Mouse (Mus musculus): ENCODE results near the gene Golm1.
"Not testable (repeated sequence)": the region's sequence is repeated elsewhere in the genome, so short reads cannot be mapped to it uniquely, and the experiment has no call there.

Gene Golm1

DNA sequence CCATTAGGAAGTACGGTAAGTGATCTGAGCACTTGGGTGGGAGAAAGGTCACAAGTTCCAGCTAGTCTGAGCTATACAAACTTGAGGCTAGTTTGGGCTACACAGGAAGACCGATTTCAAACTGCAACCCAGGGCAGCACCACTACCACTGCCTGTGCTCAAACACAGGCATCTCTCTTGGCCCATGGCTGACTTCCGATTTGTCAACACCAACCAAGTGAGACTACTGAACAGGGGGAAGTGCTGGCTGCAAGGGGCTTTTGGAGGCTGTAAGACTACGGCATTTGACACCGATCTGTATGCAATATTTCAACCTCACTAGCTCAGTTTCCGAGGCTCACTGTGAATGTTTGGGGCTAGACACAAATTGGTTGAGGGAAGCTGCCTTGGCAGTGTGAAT lies 28.1 kb downstream of the Golm1 start:
- no peak for DNase-seq (ENCODE audit: low spot score)

DNA sequence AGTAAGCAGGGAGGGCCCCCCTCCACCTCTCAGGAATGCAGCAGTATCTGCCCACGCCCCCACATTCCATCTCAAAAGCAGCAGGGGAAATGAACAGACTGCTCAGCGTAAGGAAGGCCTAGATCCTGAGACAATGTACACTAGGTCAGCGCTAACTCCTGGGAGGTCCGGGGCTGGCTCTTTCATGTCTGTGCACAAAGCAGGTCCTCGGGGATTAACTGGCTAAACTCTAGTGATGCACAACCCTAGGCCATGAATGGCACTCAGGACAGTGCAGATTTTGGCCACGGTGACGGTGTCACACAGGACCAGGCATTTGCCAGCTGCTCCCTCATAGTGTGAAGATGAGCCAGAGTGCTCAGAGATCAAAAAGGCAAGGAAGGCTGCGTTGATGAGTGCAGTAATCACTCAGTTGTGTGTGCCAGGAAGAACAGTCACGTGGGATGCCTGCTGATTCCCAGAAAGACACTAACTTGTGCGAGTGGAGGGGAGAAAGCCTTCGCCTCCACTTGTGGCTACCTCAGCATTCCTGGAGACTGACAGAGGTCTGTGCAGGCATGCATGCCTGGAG lies 28.9 kb downstream of the Golm1 start:
- DNase-seq (ENCODE audit: low spot score): no peak

DNA sequence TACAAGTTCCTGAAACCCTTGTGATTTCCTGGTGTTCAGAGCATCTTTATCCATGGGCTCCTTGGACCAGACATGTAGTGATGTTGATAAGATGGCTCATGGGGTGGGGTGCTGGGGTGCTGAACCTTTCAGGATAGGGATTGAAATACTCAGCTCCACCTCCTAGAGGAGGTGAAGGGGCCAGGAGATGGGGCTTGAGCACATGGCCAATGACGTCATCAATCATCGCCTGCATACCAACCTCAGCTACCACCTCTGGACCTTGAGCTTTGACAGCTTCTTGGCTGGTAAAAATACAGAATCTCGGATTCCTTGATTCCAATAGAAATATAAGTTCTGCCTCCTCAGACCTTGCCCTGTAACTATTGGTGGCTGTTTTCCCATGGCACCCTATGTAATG lies 30.1 kb downstream of the Golm1 start:
- DNase-seq (ENCODE audit: low spot score): no peak

DNA sequence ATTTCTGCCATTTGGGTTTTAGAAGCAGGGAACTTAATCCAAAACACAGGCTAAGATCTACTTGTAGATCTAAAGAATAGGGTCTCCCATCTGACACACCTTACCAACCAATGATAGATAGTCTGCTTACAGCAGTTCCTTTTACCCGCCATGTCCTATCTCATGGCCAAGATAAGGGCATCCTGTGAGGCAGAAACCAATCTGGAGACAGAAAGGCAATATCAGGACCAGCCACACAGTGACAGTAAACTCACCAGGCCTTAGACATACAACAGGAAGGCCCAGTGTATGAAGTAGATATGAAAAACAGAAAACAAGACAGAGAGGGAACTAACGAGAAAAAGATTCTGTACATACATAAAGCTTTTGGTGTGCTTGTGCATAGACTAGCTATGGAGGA lies 32.8 kb downstream of the Golm1 start:
- DNase-seq (ENCODE audit: low spot score): no peak

DNA sequence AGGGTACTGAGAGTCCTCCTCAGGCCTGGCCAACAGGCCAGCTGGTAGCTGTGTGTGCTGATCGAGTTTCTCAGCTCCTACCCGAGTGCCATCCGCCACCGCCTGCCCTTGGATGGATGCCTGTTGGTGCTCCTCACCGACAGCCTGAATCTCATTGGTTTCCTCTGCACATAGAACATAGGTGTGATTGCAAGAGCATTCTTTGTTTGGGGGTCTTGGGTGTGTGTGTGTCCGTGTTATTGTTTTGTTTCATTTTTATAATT lies 35.5 kb downstream of the Golm1 start:
- DNase-seq (ENCODE audit: low spot score): no peak

DNA sequence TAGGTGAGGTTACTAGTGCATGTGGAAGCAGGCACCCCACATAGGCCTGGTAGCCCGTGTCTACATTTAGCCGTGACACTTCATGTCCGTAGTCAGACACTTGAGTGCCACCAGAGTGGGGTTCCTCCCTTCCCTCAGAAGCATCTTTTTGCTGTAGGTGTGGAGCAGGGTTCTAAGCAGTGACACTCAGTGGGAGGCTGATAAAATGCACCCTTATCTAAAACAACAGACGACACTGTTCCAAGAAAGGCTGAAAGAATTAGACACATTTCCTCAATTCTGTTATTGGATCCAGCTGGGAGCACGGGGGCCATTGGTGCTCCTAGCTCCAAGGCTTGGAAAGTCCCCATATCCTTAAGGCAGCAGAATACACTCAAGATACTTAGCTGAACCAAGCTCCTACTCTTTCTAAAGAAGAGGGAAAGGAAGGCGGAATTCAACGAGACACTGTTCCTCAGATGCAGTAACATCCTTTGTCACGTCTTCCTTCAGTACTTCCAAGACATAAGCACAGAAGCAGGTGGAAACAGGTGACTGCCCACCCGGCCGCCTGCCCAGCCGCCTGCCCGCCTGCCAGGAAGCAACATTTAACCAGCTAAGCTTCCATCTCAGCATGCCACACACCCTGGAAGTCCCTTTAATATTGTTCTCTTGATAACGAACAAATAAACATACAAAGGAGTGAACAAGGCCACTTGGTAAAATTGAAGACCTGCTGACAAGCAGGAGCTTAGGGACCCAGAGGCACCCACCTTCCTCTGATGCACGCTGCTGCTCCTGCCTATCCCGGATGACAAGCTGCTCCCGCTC lies 36.0 kb downstream of the Golm1 start:
- no peak for DNase-seq (ENCODE audit: low spot score)

DNA sequence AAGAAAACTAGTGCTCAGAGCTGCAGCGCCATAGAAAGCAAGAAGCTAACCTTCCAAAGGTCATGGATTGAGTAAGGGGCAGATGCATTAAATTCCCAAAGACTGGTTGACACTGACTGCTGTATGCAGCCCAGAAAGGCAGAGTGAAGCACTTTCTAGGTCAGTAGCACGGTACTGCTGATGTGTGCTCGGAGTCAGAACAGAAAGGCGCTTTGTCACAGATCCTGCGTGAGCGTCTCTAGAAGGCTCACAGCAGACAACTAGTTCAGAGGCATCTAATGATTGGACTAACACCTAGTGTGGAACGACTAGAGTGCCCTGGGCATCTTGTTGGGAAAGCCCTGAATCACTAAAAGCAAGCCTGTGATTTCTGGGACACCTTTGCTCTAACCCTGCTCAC lies 37.8 kb downstream of the Golm1 start:
- DNase-seq (ENCODE audit: low spot score): no peak

DNA sequence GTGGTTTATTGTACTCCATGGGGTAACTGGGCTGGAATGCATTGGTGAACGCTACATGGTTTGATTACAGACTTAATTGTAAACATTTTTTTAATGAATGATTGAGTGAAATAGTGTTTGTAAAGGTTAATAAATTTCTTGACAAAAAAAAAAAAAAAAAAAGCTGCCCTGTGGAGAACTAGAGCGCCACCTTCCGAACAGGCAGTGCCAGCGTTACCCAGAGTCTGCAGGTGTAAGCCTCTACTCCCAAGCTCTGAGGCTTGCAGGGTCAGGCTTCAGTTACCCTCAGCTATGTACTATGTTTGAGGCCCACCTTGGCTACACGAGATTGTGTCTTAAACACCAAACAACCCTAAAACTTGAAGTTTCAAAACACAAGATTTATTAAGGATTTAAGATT lies 41.0 kb downstream of the Golm1 start:
- no peak for DNase-seq (ENCODE audit: low spot score)

DNA sequence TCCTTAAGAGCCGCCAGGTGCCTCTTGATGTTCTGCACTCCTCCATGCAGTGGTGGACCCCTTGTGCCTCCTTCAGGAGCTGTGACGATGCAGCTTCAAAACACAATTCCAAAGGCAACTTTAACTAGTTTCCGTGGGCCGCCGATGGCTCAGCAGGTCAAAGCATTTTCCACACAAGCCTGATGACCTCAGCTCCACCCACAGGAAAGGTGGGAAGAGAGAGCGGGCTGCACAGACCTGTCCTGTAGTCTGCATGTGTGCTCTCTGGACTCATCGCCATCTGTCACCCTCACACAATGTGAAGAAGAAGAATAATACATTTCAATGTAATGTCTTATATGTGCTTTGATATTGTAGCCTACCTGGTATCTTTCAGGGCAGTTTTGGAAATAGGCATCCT lies 48.9 kb downstream of the Golm1 start:
- no peak for DNase-seq (ENCODE audit: low spot score)

DNA sequence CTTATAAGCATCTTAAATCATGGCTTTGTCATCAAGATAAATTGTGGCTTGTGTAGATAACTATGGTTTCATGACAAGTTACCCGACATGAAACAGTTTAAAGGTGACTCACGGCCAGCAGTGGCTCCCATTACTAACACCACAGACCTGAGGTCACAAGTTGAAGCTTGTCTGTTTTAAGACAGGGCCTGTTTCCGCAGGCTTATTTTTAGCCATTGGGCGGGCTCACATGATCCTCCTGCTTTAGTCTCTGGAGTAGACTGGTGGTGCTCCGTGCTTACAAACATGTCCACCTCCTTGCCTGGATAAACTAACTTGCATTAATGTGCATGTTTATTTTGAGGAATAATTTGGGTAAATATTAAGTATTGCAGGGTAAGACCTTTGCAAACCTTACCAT lies 50.7 kb downstream of the Golm1 start:
- DNase-seq (ENCODE audit: low spot score): no peak

DNA sequence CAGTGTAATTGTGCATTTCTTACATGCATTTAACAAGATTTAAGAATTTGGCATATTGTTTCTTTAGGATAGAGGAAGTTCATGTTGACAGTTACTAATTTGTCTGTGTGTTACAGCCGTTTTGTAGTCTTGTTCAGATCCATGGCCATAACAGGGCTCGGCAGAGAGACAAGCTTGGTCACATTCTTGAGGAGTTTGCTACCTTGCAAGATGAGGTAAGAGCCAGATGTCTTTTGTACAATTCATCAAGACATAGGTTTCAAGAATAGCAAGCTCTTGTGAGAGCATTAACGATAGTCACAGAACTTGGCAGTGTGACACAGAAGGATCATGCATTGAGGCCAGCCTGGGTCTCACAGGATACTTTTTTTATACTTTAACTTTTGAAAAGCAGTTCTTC lies 51.2 kb downstream of the Golm1 start:
- DNase-seq (ENCODE audit: low spot score): no peak

DNA sequence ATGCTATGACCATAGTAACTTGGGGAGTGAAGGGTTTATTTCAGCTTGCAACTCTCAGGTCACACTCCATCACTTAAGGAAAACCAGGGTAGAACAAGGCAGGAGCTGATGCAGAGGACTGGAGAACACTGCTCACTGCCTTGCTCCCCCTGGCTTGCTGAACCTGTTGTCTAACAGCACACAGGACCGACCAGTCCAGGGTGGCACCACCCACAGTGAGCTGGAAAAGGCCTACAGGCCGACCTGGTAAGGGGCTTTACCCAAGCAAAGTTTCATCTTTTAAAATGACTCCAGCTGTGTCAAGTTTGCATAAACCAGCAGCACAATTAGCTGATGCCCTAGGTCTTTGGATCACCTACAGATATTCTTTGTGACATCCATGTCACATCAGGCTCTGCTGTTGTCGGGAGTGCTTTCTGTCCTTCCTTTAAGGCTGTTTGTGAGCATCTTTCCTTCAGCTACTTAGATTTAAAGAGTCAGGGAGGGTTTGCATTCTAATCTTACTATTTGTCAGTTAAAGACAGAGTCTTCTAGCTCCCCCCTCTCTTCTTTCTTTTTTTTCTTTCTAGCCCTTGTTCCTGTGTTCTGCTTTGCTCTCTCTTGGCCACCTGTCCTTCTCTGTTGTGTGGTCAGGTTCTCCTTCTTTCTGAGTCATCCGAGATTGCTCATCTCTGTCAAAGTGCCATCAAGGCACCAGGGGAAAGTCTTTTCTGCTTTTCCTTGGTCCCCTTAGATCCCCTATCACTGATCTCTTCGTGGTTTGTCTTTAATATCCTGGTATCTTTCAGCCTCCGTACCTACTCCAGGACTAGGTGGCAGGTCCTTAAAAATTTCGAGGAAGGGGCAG lies 53.7 kb downstream of the Golm1 start:
- no peak for DNase-seq (ENCODE audit: low spot score)

DNA sequence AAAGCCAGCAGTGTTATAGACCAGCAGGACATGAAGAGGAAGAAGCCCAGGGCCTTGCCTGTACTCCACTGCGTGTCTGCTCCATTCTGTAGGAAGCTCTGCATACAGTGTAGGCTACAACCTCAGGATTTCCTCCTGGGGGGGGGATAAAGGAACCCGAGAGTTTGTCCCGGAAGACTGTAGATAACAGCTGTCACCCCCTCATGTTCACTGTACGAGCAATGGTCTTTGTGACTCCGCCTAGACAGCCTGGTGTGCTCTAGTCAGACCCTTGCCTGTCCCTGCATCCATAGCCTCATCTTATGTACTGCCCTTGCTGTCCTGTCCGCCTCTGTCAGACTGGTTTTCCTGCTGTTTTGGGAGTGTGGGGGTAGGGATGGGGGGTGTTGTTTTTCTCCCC lies 57.1 kb downstream of the Golm1 start:
- DNase-seq (ENCODE audit: low spot score): no peak

DNA sequence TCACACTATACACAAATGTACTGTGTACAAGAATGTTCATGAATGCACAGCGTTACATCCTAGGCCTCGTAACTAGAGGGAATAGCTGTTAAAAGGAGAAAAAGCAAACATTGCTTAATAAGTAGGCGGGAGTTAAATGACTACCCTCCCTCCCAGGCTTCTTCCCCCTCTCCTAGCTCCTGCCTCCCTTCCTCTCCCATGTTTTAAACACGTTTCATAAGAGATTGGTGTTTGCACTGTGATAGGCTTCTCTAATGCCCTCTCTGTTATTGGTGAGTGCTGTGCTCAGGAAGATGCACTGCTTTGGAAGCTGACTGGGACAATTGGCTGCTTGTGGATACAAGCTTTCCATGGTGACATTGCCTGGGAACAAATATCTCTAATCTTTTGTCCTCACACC lies 60.1 kb downstream of the Golm1 start:
- no peak for DNase-seq (ENCODE audit: low spot score)

DNA sequence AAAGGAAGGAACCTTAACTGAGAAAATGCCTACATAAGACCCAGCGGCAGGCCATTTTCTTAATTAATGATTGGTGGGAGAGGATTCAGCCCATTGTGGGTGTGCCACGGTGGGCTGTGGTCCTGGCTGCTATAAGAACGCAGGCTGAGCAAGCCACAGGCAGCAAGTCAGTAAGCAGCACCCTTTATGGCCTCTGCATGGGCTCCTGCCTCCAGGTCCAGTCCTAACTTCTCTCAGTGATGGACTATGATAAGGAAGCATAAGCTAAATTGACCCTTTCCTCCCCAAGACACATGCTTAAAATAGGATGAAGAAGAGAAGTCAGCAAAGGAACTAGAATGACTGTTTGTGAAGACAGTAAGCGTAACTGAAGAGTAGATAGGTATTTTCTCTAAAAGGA lies 60.5 kb downstream of the Golm1 start:
- DNase-seq (ENCODE audit: low spot score): no peak

DNA sequence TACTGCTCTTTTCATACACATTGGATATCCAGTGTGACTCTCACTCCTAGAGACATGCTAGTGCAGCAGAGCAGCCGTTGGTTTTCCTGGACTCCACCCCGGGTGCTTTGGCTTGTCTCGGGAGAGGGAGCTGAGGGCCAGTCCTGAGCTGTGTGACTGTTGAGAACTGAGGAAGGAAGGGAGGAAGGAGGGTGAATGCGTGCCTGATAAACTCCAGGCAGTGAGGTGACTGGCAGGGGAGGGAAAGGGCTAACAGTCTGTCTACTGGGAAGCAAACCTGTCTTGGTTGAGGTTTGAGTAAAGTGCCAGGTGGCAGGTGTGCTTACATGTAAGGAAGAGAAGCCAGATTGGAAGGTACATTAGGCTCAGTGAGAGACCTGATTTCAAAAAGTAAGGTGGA lies 61.7 kb downstream of the Golm1 start:
- no peak for DNase-seq (ENCODE audit: low spot score)

DNA sequence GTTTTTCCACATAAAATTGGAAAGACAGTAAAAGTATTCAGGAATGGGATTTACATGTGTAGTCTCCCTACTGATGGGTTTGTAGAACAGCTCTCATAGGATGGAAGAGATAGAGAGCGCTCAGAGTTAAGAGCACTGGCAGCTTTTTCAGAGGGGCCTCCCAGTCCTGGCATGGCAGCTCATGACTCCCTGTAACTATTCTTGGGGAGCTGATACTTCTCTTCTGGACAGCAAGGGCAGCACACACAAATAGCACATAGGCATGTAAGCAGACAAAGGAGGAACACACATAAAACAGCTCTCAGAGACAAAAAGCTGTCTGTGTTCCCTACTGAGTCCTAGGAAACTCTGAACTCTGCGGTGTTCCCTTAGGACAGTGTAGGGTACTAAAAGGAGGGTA lies 65.2 kb downstream of the Golm1 start:
- no peak for DNase-seq (ENCODE audit: low spot score)

DNA sequence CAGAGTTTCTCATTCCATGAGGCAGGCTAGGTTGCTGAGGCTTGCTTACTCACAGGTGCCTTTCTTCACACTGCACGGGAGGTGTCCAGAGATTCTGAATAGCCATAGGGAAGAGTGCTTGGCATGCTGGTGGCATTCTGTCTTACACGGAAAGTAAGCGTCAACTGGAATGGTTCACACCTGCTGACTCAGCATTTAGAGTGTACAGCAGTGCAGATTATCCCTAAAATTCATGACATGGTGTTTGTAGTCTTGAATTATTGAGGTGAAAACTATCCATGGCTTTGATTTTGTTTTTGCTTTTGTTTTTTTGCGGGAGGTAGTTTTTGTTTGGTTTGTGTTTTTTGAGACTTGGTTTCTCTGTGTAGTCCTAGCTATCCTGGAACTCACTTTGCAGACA lies 65.7 kb downstream of the Golm1 start:
- DNase-seq (ENCODE audit: low spot score): no peak

DNA sequence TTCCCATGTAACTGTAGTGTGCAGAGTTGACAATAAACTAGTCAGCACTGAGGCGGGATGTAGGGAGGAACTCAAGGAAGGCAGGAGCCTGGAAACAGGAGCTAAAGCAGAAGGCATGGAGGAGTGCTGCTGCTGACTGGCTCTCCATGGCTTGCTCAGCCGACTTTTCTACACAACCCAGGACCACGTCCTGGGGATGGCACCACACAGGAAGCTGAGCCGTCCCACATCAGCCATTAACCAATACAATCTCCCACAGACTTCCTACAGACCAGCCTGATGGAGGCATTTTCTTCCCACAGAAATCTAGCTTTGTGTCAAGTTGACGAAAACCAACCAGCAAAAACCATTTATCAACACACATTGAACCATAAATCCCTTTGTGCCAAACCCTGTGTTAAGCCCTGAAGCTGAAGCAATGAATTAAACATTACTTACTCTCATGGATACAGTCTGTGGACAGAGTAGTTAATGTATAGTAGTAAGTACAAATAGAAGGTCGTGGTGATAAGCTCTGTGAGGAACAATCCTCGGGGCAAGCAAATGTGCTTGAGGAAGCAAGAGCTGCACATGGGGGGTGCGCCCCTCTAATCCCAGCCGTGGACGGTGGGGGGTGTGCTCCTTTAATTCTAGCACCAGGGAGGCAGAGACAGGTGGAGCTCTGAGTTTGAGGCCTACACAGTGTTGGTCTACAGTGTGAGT lies 70.2 kb downstream of the Golm1 start:
- no peak for DNase-seq (ENCODE audit: low spot score)

DNA sequence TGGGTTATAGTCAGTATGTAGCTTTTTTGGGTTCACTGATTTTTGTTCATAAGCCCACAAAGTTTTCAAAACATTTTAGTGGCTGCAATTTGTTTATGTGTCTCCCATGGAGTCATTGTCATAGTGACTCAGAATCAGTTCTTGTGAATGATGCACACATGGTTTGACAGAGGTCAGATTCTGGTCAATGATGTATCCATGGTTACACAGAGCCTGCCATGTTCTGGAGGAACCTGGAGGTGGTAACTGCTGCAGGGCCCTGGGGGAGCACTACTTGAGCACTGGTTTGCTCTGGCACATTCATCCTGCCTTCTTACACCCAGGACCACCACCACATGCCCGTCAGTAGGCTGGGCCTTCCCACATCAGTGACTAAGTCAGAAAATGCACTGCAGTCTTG lies 71.1 kb downstream of the Golm1 start:
- DNase-seq (ENCODE audit: low spot score): no peak

DNA sequence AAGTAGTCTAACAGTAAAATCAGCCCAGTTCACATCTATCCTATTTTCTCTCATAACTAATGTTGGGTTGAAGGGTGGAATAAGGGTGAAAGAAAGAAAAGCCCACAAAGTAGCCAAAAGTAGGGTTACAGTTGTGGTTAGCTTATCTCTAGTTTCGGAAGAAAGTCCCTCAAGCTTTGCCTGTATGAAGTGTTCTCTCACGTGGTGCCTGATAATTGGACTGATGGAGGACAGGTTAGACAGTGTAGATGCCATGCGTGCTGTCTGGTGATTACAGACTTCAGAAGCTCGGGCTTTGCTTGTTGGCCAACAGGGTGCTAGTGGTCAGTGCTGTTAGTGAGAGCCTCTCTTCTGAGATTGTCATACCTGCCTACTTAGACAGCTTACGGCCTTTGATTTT lies 72.5 kb downstream of the Golm1 start:
- no peak for DNase-seq (ENCODE audit: low spot score)

DNA sequence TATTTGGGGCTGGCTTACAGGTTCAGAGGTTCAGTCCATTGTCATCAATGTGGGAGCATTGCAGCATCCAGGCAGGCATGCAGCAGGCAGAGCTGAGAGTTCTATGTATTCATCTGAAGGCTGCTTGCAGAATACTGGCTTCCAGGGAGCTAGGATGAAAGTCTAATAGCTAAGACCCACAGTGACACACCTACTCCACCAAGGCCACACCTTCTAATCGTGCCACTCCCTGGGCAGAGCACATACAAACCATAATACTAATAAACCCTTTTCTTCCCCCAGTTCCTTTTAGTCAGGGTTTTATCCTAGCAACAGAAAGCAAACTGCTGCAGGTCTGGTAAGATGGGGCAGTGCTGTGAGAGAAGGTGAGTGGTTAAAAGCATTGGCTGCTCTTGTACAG lies 83.0 kb downstream of the Golm1 start:
- DNase-seq (ENCODE audit: low spot score): no peak

DNA sequence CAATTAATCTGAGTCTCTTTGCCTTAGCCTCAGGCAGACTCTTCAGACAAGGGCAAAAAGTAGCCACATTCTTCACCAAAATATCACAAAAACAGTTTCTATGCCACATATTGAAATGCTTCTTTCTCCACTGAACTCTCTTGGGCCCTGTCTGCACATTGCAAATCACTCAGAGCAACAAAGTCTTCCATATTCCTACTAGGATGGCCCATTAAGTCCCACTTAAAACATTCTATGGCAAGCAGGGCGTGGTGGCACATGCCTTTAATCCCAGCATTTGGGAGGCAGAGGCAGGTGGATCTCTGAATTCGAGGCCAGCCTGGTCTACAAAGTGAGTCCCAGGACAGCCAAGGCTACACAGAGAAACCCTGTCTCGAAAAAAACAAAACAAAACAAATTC lies 83.6 kb downstream of the Golm1 start:
- DNase-seq (ENCODE audit: low spot score): not testable (repeated sequence)
